Mouse (Mus musculus): ENCODE results near the gene Btnl4.

DNA sequence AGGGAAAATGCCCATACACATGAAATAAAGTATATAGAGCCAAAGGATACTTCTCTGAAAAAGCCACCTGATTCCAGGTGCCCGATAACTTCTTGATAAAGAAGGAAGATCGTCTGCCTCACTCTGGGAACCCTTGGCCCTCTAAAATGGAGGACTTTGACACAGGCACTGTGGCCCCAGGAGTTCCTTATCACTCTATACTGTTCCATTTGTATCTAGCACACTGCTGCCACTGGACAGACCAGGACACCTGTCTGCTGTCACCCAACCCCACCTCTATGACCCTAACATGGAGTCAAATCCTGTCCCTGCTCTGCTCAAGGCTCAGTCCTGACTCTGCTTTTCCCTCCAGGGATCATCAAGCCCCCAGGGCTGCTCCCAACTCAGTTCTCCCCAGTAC is 39.4 kb upstream of the Btnl4 start:
- TF ChIP-seq CTCF (conservative IDR thresholded peaks at IDR 0.05; ENCODE audit: insufficient read depth, insufficient read length, low read depth, low read length) (no peak), POLR2A (IDR thresholded peaks at IDR 0.05; ENCODE audit: low read depth, low read length) (no peak)

All from kidney, adult 2 months (tissue).